Mouse (Mus musculus) ES-E14 (cell line): ENCODE data around the gene Il1rl2. TPM values are rescaled to one million over a fixed set of nuclear protein-coding genes. Genes with fewer than 3 reads are reported as not detected.

Experiments
- DNase-seq: peaks from one replicate; pipeline ENCODE4 v3.0.0-alpha.2; 2013; ENCODE audit warnings: low read depth, low spot score
- H3K27ac ChIP-seq: 2 replicates; pipeline ENCODE4 v1.5.1; 2012; ENCODE audit warnings: low read depth, mild to moderate bottlenecking, low read length, moderate library complexity, mixed read lengths; ENCODE audit not compliant: poor library complexity, insufficient read depth, severe bottlenecking
- H3K36me3 ChIP-seq: 2 replicates; pipeline ENCODE4 v1.6.1; 2012; ENCODE audit warnings: mild to moderate bottlenecking, low read length, moderate library complexity, mixed read lengths; ENCODE audit not compliant: control insufficient read depth, poor library complexity, insufficient read depth, severe bottlenecking
- H3K4me1 ChIP-seq, 2 experiments: fragments of 150-350 bp in 1 of 2; sonication (generic) in 1 of 2; 2 replicates each; pipeline ENCODE4 v1.6.1; 2012; ENCODE audit warnings: low read length in 2 of 2, mild to moderate bottlenecking in 1 of 2, mixed read lengths in 1 of 2; ENCODE audit not compliant: control insufficient read depth in 2 of 2, insufficient read depth in 2 of 2, poor library complexity in 1 of 2
- H3K4me3 ChIP-seq, 2 experiments: fragments of 150-350 bp in 1 of 2; sonication (generic) in 1 of 2; 2 replicates each; pipeline ENCODE4 v1.5.1; 2012; ENCODE audit warnings: low read length in 2 of 2, low read depth in 1 of 2, mild to moderate bottlenecking in 1 of 2, mixed read lengths in 1 of 2; ENCODE audit not compliant: insufficient read depth in 1 of 2, poor library complexity in 1 of 2, severe bottlenecking in 1 of 2
- H3K9ac ChIP-seq: 2 replicates; pipeline ENCODE4 v1.6.1; 2012; ENCODE audit warnings: low read depth, mild to moderate bottlenecking, low read length, mixed read lengths; ENCODE audit not compliant: poor library complexity, insufficient read depth, severe bottlenecking
- H3K9me3 ChIP-seq: fragments of 150-350 bp; sonication (generic); 2 replicates; pipeline ENCODE4 v1.6.1; 2012; ENCODE audit warnings: low read depth, mild to moderate bottlenecking, low read length; ENCODE audit not compliant: control insufficient read depth, insufficient read depth
- CHD2 ChIP-seq: IDR thresholded peaks from 2 replicates; pipeline ENCODE4 v1.6.1; 2014; ENCODE audit warnings: mild to moderate bottlenecking, low read depth, low read length, inconsistent platforms
- HCFC1 ChIP-seq: IDR thresholded peaks from 2 replicates; pipeline ENCODE4 v1.6.1; 2012; ENCODE audit warnings: low read length, inconsistent platforms, borderline replicate concordance; ENCODE audit not compliant: insufficient read depth
- MAFK ChIP-seq: IDR thresholded peaks from 2 replicates; pipeline ENCODE4 v1.6.1; 2014; ENCODE audit warnings: mild to moderate bottlenecking, low read depth, low read length, inconsistent platforms; ENCODE audit not compliant: insufficient read depth
- ZC3H11A ChIP-seq: IDR thresholded peaks from 2 replicates; pipeline ENCODE4 v1.6.1; 2012; ENCODE audit warnings: low read depth, mild to moderate bottlenecking, inconsistent platforms, low read length, borderline replicate concordance
- ZNF384 ChIP-seq: IDR thresholded peaks from 2 replicates; pipeline ENCODE4 v1.6.1; 2012; ENCODE audit warnings: low read depth, low read length, inconsistent platforms
- in situ Hi-C, 2 experiments: fragments of 600-800 bp; cut with MboI; formaldehyde crosslinking; loops; one replicate each; pipeline ENCODE4 v1.15.1; 2025; ENCODE audit warnings: low sequenced_read_pairs in 2 of 2, inconsistent platforms in 1 of 2; ENCODE audit not compliant: unreplicated experiment in 2 of 2
- total RNA-seq: library from RNA; depleted of rRNA; stranded (reverse); fragments of 300-350 nt; gene quantifications from 2 replicates; pipeline ENCODE4 v1.2.3, GENCODE M21; 2012

Il1rl2 gene
- total RNA-seq, 1 experiment = 0.27 TPM

DNA sequence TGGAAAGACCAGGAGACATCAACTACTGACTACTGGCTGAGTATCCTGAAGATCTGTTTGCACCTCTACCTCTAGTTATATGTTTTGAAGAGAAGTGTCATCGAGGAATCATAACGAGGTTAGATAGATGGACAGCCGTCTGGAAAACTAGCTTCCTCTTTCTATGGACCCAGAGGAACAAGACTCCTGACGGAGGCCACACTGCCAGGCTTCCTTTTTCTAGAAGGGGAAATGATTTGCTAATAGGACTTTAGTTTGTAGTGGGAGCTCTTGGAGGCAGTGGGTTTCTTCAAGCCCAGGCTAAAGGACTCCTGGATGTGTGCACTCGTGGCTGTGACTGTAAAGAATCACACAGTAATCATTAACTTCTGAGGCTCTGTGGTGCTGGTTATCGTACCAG lies 2.6 kb upstream of the Il1rl2 start:
- no peak overlapping the region for H3K27ac ChIP-seq
- no peak overlapping the region for H3K9ac ChIP-seq
- DNase-seq = no peak
- peaks cover 0 to 4% of the 10 kb centered on the region in 2 experiments; a peak in 1 of 4 replicates for H3K4me1 ChIP-seq
- no peaks in the 10 kb centered on the region for H3K9me3 ChIP-seq
- no peak overlapping the region for H3K4me3 ChIP-seq
- no peaks in the 10 kb centered on the region for H3K36me3 ChIP-seq
- no peak for TF ChIP-seq CHD2
- no peak for TF ChIP-seq MAFK
- no peak for TF ChIP-seq HCFC1
- TF ChIP-seq ZC3H11A = no peak
- no peak for TF ChIP-seq ZNF384
- in situ Hi-C loops = no loop called here

DNA sequence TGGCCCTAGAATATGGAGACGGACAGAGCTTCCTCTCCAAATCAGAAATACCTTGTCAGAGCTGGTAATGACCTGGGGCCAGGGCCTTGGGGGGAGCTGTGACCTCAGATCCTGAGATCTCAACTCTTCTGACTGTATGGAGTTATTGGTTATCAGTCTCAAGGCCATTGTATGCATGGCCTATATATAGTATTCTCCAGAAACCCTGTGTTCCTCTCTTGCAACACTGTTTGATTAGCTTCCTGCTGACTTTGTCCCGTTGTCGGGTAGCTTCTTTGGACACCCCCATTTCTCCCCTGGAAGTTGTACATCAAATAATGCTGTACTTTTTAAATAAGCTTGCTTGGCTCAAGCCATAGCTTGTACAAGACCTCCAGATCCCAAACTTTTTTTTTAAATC lies 1.9 kb upstream of the Il1rl2 start:
- TF ChIP-seq MAFK (no peak), CHD2 (no peak), ZNF384 (no peak), ZC3H11A (no peak), HCFC1 (no peak)
- in situ Hi-C loops = no loop called here
- Histone ChIP-seq H3K9ac (no peak overlapping the region), H3K36me3 (no peaks in the 10 kb centered on the region), H3K9me3 (no peaks in the 10 kb centered on the region), H3K27ac (no peak overlapping the region), H3K4me3 (no peak overlapping the region), H3K4me1 (peaks cover 0 to 4% of the 10 kb centered on the region in 2 experiments; a peak in 1 of 4 replicates)
- no peak for DNase-seq

- in situ Hi-C loops = no loop called here
Observed at GRCm38 (mm10) chr1:40324955-40325702, 719 bp downstream of the Il1rl2 start.

DNA sequence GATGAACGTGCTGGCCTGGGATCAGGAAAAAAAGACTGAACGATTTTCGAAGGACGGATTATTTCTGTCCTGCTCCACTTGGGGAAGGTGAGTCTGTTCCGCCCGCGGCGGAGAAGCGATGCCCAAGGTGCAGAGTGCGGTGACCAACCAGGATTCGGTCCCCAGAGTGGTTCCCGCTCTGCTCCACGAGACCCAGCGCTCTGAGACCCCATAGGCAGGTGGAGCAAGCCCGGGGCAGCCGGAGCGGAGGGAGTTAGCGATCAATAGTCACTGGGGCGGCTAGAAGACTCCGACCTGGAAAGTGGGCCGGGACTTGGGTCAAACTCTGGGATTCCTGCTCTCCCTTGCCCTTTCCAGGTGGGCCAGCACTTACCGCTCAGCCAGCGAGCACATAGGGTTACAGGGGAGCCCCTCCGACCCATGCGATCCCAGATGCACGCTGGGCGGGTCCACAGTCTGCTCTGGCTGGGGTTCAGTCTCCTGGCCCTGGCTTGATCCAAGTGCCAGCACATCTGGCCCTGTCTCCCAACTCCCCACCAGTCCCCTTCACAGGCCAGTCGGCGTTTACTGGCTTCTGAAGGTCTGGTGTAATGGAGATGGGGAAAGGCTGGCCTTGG lies 1.4 kb downstream of the Il1rl2 start:
- no peaks in the 10 kb centered on the region for H3K9me3 ChIP-seq
- no peak for TF ChIP-seq HCFC1
- no peak for TF ChIP-seq ZNF384
- no peak for TF ChIP-seq MAFK
- no peak for TF ChIP-seq CHD2
- no peak for TF ChIP-seq ZC3H11A
- H3K9ac ChIP-seq = peak overlapping the region; percentile 27
- H3K4me1 ChIP-seq = peaks cover 0 to 4% of the 10 kb centered on the region in 2 experiments; a peak in 1 of 4 replicates
- H3K36me3 ChIP-seq = no peaks in the 10 kb centered on the region
- DNase-seq = no peak
- peak overlapping the region; percentile 42 to 55 for H3K4me3 ChIP-seq
- no peak overlapping the region for H3K27ac ChIP-seq
- in situ Hi-C loops = no loop called here

More at GRCm38 (mm10) chr1:40324955-40325702, 719 bp downstream of the Il1rl2 start:
- H3K4me1 ChIP-seq = peaks cover 0 to 4% of the 10 kb centered on the region in 2 experiments; a peak in 1 of 4 replicates
- H3K9ac ChIP-seq = no peak overlapping the region
- H3K9me3 ChIP-seq = no peaks in the 10 kb centered on the region
- TF ChIP-seq CHD2 (no peak), ZC3H11A (no peak), MAFK (no peak), HCFC1 (no peak), ZNF384 (no peak)
- H3K36me3 ChIP-seq = no peaks in the 10 kb centered on the region
- H3K4me3 ChIP-seq = peak overlapping the region; percentile 42 to 55; a peak in 2 of 4 replicates
- no peak overlapping the region for H3K27ac ChIP-seq
- no peak for DNase-seq
